Mouse (Mus musculus) lung, embryonic 16.5 days (tissue): ENCODE results near the gene Nkx1-2. TPM values are rescaled to one million over a fixed set of nuclear protein-coding genes. Genes with fewer than 3 reads are reported as not detected.
A peak's percentile ranks its signal among the peaks of the same experiment; 100 is the strongest.

Experiments
- ATAC-seq: fragments of 200-750 bp; cut with Nextera tagmentation; 2 replicates; pipeline ENCODE4 v1.8.0; 2017; ENCODE audit warnings: low read depth, mild to moderate bottlenecking, moderate library complexity
- H3K27ac ChIP-seq: fragments of 300-500 bp; sonication (generic); 2 replicates; pipeline ENCODE4 v1.5.1; 2014; ENCODE audit warnings: mild to moderate bottlenecking, control low read depth, low read length
- H3K27me3 ChIP-seq: fragments of 300-500 bp; sonication (generic); 2 replicates; pipeline ENCODE4 v1.6.1; 2014; ENCODE audit warnings: low read depth, low read length, mixed read lengths; ENCODE audit not compliant: control insufficient read depth, insufficient read depth
- H3K36me3 ChIP-seq: fragments of 300-500 bp; sonication (generic); 2 replicates; pipeline ENCODE4 v1.6.1; 2014; ENCODE audit warnings: low read length; ENCODE audit not compliant: control insufficient read depth, insufficient read depth
- H3K4me1 ChIP-seq: fragments of 300-500 bp; sonication (generic); replicated peaks from 2 replicates; pipeline ENCODE4 v1.6.1; 2014; ENCODE audit warnings: low read length, mixed read lengths; ENCODE audit not compliant: control insufficient read depth, insufficient read depth
- H3K4me2 ChIP-seq: fragments of 300-500 bp; sonication (generic); 2 replicates; pipeline ENCODE4 v1.6.1; 2014; ENCODE audit warnings: low read depth, low read length, control low read depth
- H3K4me3 ChIP-seq: fragments of 300-500 bp; sonication (generic); 2 replicates; pipeline ENCODE4 v1.5.1; 2014; ENCODE audit warnings: mild to moderate bottlenecking, low read length, control low read depth
- H3K9ac ChIP-seq: fragments of 300-500 bp; sonication (generic); 2 replicates; pipeline ENCODE4 v1.6.1; 2014; ENCODE audit warnings: low read length, control low read depth
- H3K9me3 ChIP-seq: fragments of 300-500 bp; sonication (generic); 2 replicates; pipeline ENCODE4 v1.6.1; 2016; ENCODE audit warnings: low read length; ENCODE audit not compliant: control insufficient read depth
- WGBS: fragments of 180-500 bp; shearing (Covaris S2); extraction: QIAGEN DNeasy Blood & Tissue Kit; methylation state at CpG from one replicate; pipeline ENCODE4 v1.1.7; 2014; 5-methylcytosine and 5-hydroxymethylcytosine counted together
- polyA plus RNA-seq: library from polyadenylated mRNA; unstranded; fragments of >200 nt; fragmentation: Nextera tagmentation; extraction: Ambion mirVana; gene quantifications from 2 replicates; pipeline ENCODE4 v1.2.1, GENCODE M21; 2015

The Nkx1-2 gene
- polyA plus RNA-seq, 1 experiment from 2014 or later, result not detected

DNA sequence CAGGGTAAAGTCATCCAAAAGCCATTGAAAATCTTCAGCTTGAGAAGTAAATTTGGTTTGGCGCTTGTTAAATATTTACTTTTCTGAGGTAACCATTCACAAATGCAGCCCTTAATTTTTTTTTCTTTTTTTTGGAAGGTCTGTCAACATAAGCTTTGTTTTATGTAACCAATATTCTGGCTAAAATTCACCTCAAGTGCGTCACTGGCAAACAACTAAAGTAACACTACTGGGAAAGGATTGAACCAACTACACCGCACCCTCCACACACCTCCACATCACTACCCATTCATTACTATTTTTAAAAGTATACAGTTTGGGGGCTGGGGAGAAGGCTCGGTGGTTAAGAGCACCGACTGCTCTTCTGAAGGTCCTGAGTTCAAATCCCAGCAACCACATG is 24.8 kb downstream of the Nkx1-2 start:
- no peak overlapping the region for H3K4me3 ChIP-seq
- 61% methylated on average over 5 of the region's 5 CpGs for WGBS
- no peaks in the 10 kb centered on the region for H3K27me3 ChIP-seq
- 0 out of 2 replicates have a peak overlapping the region, but pooled peaks have one; percentile 17 for H3K27ac ChIP-seq
- H3K9me3 ChIP-seq, result no peaks in the 10 kb centered on the region
- no peak for ATAC-seq
- no peak overlapping the region; the same call in 1 of the 2 replicates for H3K4me2 ChIP-seq
- peaks cover 3% of the 10 kb centered on the region; the same call in 1 of the 2 replicates for H3K36me3 ChIP-seq
- peaks cover 33% of the 10 kb centered on the region for H3K4me1 ChIP-seq
- no peak overlapping the region for H3K9ac ChIP-seq

DNA sequence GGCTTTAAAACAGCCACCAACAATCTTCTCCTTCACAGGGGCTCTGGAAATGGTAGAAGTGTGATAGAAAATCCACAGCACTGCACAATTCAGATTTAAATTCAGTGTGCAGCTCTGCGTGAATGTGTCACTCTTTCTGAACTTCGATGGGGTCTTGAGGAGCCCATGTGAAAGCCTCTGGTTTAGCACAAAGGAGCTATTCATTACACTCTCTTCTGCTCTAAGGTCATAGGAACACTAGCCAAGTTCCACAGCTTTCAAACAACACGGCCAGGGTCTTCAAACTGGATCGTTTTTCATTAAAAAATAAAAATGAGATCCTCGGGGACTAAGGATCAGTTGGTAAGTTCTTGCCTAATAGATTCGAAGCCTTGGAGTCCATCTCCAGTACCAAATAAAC is 26.2 kb downstream of the Nkx1-2 start:
- no peaks in the 10 kb centered on the region for H3K9me3 ChIP-seq
- H3K4me3 ChIP-seq, result no peak overlapping the region
- ATAC-seq, result no peak
- no peaks in the 10 kb centered on the region for H3K27me3 ChIP-seq
- 46% methylated on average over 6 of the region's 6 CpGs for WGBS
- H3K36me3 ChIP-seq, result peaks cover 11% of the 10 kb centered on the region; the same call in 1 of the 2 replicates
- no peak overlapping the region for H3K9ac ChIP-seq
- H3K4me2 ChIP-seq, result peak overlapping the region; percentile 4
- peak overlapping the region; percentile 27; the same call in 1 of the 2 replicates for H3K27ac ChIP-seq
- H3K4me1 ChIP-seq, result peaks cover 33% of the 10 kb centered on the region

DNA sequence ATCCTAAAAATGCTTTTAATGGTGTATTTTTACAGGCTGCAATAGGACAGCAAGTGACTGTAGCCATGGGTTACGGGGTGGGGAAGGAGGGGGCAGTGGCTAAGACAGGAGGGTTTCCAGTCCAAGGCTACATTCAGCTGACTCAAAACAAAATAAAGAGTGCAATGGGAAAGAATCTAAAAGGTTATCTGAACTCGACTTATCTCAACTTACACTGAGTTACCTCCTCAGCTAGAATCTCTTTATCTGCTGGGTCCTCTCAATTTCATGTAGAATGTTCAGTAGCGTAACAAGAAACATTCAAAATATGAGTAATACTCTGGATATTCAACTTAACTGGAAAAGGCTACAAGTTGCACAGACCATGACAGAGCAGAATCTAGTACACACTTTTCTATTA is 26.7 kb downstream of the Nkx1-2 start:
- H3K4me2 ChIP-seq, result peak overlapping the region; percentile 4; the same call in 1 of the 2 replicates
- H3K36me3 ChIP-seq, result peaks cover 15% of the 10 kb centered on the region
- peak overlapping the region; percentile 27; the same call in 1 of the 2 replicates for H3K27ac ChIP-seq
- H3K4me3 ChIP-seq, result no peak overlapping the region
- H3K9ac ChIP-seq, result peak overlapping the region; percentile 34; the same call in 1 of the 2 replicates
- H3K27me3 ChIP-seq, result no peaks in the 10 kb centered on the region
- ATAC-seq, result no peak
- 46% methylated on average over 3 of the region's 3 CpGs for WGBS
- peaks cover 33% of the 10 kb centered on the region for H3K4me1 ChIP-seq
- H3K9me3 ChIP-seq, result no peaks in the 10 kb centered on the region

DNA sequence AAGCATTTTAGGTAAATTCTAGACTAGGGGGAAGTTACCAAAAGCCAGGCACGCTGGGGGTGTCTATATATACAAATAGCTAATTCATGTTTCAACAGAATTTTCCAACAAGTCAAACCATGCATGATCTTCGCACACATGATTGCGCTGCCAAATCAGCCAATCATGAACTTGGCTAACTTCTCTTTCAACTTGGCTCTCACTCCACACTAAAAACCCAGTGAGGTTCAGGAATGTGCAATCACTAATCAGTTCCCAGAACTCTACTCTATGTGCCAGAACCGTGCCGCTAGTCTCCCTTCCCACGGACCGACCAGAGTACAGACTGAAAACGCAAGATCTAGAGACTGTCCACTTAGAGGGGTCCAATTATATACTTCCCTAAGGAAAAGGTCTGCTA is 28.0 kb downstream of the Nkx1-2 start:
- H3K9me3 ChIP-seq, result no peaks in the 10 kb centered on the region
- H3K36me3 ChIP-seq, result peaks cover 15% of the 10 kb centered on the region
- ATAC-seq, result no peak
- peak overlapping the region; percentile 76 for H3K27ac ChIP-seq
- no peak overlapping the region for H3K4me3 ChIP-seq
- WGBS, result 49% methylated on average over 8 of the region's 8 CpGs
- H3K4me2 ChIP-seq, result peak overlapping the region; percentile 20
- peak overlapping the region; percentile 39; the same call in 1 of the 2 replicates for H3K9ac ChIP-seq
- no peaks in the 10 kb centered on the region for H3K27me3 ChIP-seq
- H3K4me1 ChIP-seq, result peaks cover 29% of the 10 kb centered on the region

DNA sequence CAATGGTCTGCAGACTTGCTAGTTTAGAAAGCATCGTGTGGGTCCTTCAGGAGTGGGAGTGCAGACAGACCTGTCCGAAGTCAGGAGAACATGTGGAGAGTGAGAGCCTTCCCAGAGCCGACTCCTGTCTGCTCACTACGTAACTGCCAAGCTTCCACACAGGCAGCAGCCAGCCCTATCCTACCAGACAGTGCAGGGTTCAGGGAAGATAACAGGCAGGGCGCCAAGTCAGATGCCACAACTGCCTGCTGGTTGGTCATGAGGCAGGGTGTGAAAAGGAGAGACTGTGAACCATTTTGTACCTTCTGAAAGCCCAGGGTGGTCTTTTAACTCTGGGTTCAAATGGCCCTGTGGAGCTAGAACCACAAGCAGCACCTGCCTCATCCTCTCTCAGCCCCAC is 29.4 kb downstream of the Nkx1-2 start:
- H3K27me3 ChIP-seq, result no peaks in the 10 kb centered on the region
- no peak overlapping the region for H3K4me3 ChIP-seq
- no peak for ATAC-seq
- H3K4me2 ChIP-seq, result no peak overlapping the region
- H3K9ac ChIP-seq, result no peak overlapping the region
- H3K4me1 ChIP-seq, result peaks cover 27% of the 10 kb centered on the region
- H3K36me3 ChIP-seq, result peaks cover 19% of the 10 kb centered on the region
- 68% methylated on average over 5 of the region's 5 CpGs for WGBS
- no peak overlapping the region for H3K27ac ChIP-seq
- no peaks in the 10 kb centered on the region for H3K9me3 ChIP-seq

DNA sequence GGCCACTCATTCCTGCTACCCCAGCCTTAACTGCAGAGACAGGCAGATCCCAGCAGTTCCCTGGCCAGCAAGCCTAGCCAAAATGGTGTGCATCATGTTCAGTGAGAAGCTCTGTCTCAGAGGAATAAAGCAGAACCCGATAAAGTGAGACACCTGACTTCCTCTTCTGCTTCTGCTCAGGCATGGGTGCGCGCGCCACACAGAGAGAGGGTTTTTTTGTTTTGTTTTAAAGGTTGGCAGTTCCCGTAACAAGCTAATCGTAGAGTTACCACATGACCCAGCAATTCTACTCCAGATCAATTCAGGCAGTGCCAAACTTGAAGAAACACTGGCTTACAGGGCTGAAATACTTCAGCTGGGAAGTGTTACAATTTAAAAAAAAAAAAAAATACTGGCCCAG is 30.6 kb downstream of the Nkx1-2 start:
- Histone ChIP-seq H3K9me3 (no peaks in the 10 kb centered on the region), H3K4me1 (peaks cover 23% of the 10 kb centered on the region), H3K4me2 (no peak overlapping the region), H3K27ac (no peak overlapping the region), H3K4me3 (no peak overlapping the region), H3K36me3 (peaks cover 31% of the 10 kb centered on the region), H3K27me3 (no peaks in the 10 kb centered on the region), H3K9ac (no peak overlapping the region)
- ATAC-seq, result no peak
- 85% methylated on average over 6 of the region's 6 CpGs for WGBS

DNA sequence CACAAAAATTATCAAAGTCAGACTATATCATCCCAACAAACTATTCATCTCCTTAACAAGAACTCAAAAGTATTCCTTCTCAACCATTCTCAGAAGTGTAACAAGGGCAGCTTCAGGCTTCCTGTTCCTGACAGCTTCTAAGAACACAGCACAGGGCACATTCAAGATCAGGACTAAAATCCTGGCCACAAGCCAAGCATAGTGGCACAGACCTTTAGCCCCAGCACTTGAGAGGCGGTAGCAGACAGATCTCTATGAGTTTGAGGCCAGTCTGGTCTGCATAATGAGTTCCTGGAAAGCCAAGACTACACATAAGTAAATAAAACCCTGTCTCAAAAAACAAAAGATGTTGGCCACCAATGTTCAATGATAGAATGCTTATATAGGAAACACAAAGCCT is 33.6 kb downstream of the Nkx1-2 start:
- Histone ChIP-seq H3K4me3 (no peak overlapping the region), H3K27me3 (no peaks in the 10 kb centered on the region), H3K27ac (no peak overlapping the region), H3K4me2 (no peak overlapping the region), H3K4me1 (0 out of 2 replicates have a peak, but pooled peaks cover 3% of the 10 kb centered on the region), H3K9me3 (no peaks in the 10 kb centered on the region), H3K9ac (no peak overlapping the region), H3K36me3 (peaks cover 56% of the 10 kb centered on the region)
- 14% methylated on average over 1 of the region's 1 CpGs for WGBS
- no peak for ATAC-seq

DNA sequence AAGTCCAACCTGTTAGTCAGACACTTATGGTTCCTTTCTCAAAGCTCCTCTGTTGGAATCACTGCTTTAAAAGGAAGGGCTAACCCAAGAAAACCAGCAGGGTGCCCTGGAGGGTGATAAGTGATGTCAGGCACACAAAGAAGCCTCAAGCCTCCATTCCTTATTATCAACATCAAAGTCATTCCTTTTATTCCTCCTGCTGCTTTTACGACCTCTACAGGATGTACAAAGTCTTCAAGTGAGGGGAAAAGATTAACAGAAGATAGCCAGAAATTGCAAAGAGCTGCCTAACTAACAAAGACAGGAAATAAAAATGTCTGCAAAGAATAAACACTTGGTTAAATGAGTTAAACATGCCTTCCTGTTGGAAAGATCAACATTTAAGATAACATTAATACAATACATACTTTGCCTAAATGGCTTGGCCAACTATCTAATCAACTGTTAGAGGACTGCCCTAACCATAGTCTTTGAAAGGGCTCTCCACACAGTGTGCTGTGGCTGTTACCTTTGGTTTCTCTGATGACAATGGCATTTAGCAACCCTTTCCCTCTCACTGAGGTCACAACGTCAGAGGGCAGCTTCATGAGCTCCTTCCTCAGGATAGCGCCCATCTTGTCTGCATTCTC is 40.2 kb downstream of the Nkx1-2 start:
- ATAC-seq, result peak; percentile 60
- no peaks in the 10 kb centered on the region for H3K9me3 ChIP-seq
- H3K4me3 ChIP-seq, result no peak overlapping the region
- 33% methylated on average over 3 of the region's 3 CpGs for WGBS
- no peak overlapping the region for H3K27ac ChIP-seq
- H3K4me1 ChIP-seq, result no peaks in the 10 kb centered on the region; the same call in none of the 2 replicates
- H3K27me3 ChIP-seq, result no peaks in the 10 kb centered on the region
- peaks cover 53% of the 10 kb centered on the region for H3K36me3 ChIP-seq
- H3K4me2 ChIP-seq, result no peak overlapping the region
- no peak overlapping the region for H3K9ac ChIP-seq

DNA sequence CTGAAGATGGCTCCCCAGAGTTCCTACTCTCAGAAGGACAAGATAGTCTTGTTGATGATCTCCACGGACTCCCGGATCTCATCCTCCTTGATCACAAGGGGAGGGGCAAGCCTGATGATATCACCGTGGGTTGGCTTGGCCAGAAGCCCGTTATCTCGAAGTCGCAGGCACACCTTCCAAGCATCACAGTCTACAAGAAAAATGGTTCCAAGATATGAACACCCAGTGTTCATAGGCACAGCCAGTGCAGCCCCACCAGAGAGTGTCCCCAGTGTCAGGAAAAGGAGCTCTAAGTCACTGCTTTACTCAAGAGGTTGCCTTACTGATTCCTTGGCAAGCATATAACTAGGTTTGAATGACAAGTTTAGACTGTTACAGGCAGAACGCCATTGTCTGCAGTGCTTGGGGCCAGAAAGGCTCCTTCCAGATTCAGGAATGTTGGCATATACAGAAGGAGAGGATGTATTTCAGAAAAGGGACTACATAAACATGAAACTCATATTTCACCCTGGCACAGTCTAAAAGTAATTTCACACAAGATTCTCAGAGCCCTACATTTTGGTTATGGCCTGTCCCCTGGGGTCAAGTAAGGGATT is 41.2 kb downstream of the Nkx1-2 start:
- H3K4me3 ChIP-seq, result no peak overlapping the region
- H3K27ac ChIP-seq, result no peak overlapping the region
- 71% methylated on average over 7 of the region's 7 CpGs for WGBS
- no peaks in the 10 kb centered on the region for H3K9me3 ChIP-seq
- no peak for ATAC-seq
- H3K9ac ChIP-seq, result no peak overlapping the region
- H3K4me1 ChIP-seq, result no peaks in the 10 kb centered on the region; the same call in none of the 2 replicates
- H3K27me3 ChIP-seq, result no peaks in the 10 kb centered on the region
- no peak overlapping the region for H3K4me2 ChIP-seq
- peaks cover 44% of the 10 kb centered on the region for H3K36me3 ChIP-seq
